Mouse (Mus musculus) erythroblast, embryonic 14.5 days (primary cell): ENCODE data around the gene Cdk2. TPM values are rescaled to one million over a fixed set of nuclear protein-coding genes. Genes with fewer than 3 reads are reported as not detected.

Source experiments
- H3K27me3 ChIP-seq: 2 replicates; pipeline ENCODE4 v1.6.1; 2012; ENCODE audit warnings: inconsistent platforms; ENCODE audit not compliant: control insufficient read depth
- H3K36me3 ChIP-seq: 2 replicates; pipeline ENCODE4 v1.6.1; 2012; ENCODE audit warnings: mild to moderate bottlenecking, inconsistent platforms; ENCODE audit not compliant: control insufficient read depth
- H3K4me1 ChIP-seq: 2 replicates; pipeline ENCODE4 v1.6.1; 2012; ENCODE audit warnings: inconsistent platforms; ENCODE audit not compliant: control insufficient read depth
- H3K4me3 ChIP-seq: replicated peaks from 2 replicates; pipeline ENCODE3; 2012; ENCODE audit warnings: moderate library complexity, mild to moderate bottlenecking, inconsistent platforms
- H3K9me3 ChIP-seq: 2 replicates; pipeline ENCODE4 v1.6.1; 2012; ENCODE audit warnings: low read length, inconsistent platforms, mixed read lengths; ENCODE audit not compliant: control insufficient read depth
- GATA1 ChIP-seq: IDR thresholded peaks from 2 replicates; pipeline ENCODE4 v1.6.1; 2012; ENCODE audit warnings: low read length, inconsistent platforms, mixed read lengths
- TAL1 ChIP-seq: IDR thresholded peaks from 3 replicates; pipeline ENCODE4 v1.6.1; 2012; ENCODE audit warnings: low read length, inconsistent platforms, mixed read lengths
- polyA plus RNA-seq: library from polyadenylated mRNA; stranded (reverse); fragments of >175 nt; gene quantifications from 2 replicates; pipeline ENCODE4 v1.2.3, GENCODE M21; 2012

Gene Cdk2
- polyA plus RNA-seq, 1 experiment = 2.6 TPM

DNA sequence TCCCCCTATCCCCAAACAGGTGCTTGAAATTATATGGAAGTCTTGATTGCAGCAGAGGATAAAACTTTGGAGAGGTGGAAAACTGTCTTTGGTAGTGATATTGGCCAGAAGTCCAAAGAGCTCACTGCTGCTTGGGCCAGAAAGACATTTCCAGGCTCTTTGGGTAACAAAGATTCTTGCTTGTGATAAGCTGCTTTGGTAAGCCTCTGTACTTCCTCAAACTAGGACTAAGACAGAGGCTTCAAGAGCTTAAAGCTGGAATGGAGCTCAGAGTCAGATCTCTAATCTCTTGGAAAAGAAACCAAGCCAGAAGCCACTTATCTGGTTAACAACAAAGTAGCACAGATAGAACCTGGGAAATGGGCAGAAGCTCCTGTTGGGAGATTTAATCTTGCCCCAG, 42.4 kb downstream of the Cdk2 start:
- H3K4me3 ChIP-seq = no peak overlapping the region
- no peaks in the 10 kb centered on the region for H3K36me3 ChIP-seq
- H3K27me3 ChIP-seq = peaks cover 41% of the 10 kb centered on the region
- TF ChIP-seq TAL1 (no peak), GATA1 (0 out of 2 replicates have a peak, but pooled peaks have one; percentile 30)
- H3K9me3 ChIP-seq = no peaks in the 10 kb centered on the region
- peaks cover 48% of the 10 kb centered on the region for H3K4me1 ChIP-seq

DNA sequence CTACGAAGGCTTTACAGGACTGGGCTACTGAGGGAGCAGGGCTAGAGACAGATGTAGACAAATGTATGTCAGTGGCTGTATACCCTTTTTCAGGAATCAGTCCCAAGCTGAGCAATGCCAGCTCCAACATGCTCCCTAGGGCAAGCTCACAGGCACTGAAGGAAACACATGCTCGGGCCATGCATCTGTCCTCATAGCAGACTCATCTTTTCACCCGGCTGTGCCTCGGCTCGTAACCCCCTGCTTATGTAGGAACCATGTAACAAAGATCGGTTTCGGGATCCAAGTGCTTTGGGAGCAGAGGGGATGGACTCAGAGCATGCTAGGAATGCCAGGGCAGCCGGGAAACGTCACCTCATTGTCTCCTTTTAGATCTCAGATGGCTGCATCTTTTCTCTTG, 45.3 kb downstream of the Cdk2 start:
- Histone ChIP-seq H3K4me1 (peaks cover 31% of the 10 kb centered on the region), H3K9me3 (no peaks in the 10 kb centered on the region), H3K27me3 (peaks cover 44% of the 10 kb centered on the region), H3K36me3 (no peaks in the 10 kb centered on the region), H3K4me3 (no peak overlapping the region)
- no peak for TF ChIP-seq GATA1
- no peak for TF ChIP-seq TAL1

DNA sequence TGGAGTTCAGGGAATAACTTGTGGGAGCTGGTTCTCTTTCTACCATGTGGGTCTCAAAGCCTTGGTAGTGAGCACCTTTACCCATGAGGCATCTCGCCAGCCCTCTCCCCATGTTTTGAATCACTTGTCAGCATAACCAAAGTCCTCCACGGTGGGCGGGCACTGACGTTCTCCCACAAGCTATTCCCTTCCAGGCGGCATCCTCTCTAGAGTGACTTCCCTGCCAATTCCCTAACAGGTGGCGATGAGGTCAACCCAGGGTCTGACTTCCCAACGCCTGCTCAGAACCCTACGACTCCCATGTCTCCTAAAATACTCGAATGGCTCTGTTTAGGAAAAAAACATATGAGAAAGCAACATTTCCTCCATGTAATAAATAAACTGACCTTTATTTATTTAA, 47.0 kb downstream of the Cdk2 start:
- H3K4me1 ChIP-seq = peaks cover 14% of the 10 kb centered on the region
- peaks cover 56% of the 10 kb centered on the region for H3K27me3 ChIP-seq
- no peaks in the 10 kb centered on the region for H3K9me3 ChIP-seq
- TF ChIP-seq GATA1 = no peak
- no peaks in the 10 kb centered on the region for H3K36me3 ChIP-seq
- no peak overlapping the region for H3K4me3 ChIP-seq

DNA sequence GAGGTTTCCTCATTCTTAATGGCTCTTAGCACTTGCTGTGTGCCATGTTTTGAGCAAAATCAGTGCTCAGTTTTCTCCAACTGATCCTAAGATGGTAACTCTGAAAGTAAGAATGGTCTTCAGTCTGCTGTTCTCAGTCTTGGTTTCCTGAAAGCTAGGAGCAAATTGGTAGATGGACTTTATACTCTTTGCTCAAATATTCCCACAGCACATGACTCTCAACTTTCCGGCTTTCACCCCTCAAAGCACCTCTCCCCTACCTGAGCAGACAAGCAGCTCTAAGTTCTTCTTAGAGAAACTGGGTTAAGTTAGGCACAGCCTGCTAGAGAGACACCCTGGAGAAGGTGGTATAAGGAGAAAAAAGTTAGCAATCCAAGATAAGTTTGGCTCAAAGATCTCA, 48.1 kb downstream of the Cdk2 start:
- H3K27me3 ChIP-seq = peaks cover 56% of the 10 kb centered on the region
- TF ChIP-seq TAL1 (no peak), GATA1 (no peak)
- H3K36me3 ChIP-seq = no peaks in the 10 kb centered on the region
- H3K4me3 ChIP-seq = no peak overlapping the region
- H3K9me3 ChIP-seq = no peaks in the 10 kb centered on the region
- peaks cover 8% of the 10 kb centered on the region for H3K4me1 ChIP-seq

DNA sequence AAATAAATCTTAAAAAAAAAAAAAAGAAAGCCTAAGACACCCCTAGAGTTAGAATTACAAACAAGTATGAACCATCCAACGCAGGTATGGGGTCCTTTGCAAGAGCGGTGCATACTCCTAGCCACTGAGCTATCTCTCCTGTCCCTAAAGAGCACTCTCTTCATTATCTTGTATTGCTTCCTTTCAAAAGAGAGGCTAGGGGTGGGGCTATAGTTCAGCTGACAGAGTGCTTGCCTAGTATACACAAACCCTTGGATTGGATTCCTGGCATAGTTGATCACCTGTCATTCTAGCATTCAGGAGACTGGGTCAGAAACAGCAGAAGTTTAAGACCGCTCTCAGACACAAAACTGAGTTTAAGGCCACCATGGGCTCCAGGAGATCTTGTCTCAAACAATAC, 49.6 kb downstream of the Cdk2 start:
- H3K9me3 ChIP-seq = no peaks in the 10 kb centered on the region
- no peak for TF ChIP-seq TAL1
- no peak for TF ChIP-seq GATA1
- H3K36me3 ChIP-seq = no peaks in the 10 kb centered on the region
- H3K4me1 ChIP-seq = peaks cover 8% of the 10 kb centered on the region
- peaks cover 53% of the 10 kb centered on the region for H3K27me3 ChIP-seq
- no peak overlapping the region for H3K4me3 ChIP-seq

DNA sequence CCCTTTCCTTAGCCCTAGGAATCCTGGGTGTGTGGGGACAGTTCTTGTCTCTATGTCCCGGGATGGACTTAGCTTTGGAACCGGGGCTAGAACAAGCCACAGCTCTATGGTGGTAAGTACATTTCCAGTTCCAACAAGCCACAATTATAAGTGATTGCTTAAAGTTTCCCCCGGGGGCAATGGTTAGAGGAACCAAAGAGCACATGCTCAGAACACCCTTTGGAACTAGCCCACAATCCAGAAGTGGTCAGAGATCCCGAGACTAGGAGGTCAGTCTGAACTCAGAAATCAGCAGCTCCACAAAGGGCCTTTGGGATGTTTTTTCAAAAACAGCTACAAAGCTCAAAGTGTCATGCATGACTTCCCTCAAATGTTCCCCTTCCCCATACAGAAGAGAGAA, 51.0 kb downstream of the Cdk2 start:
- TF ChIP-seq TAL1 = no peak
- no peak for TF ChIP-seq GATA1
- H3K27me3 ChIP-seq = peaks cover 40% of the 10 kb centered on the region
- H3K4me1 ChIP-seq = peaks cover 8% of the 10 kb centered on the region
- H3K4me3 ChIP-seq = no peak overlapping the region
- no peaks in the 10 kb centered on the region for H3K9me3 ChIP-seq
- no peaks in the 10 kb centered on the region for H3K36me3 ChIP-seq

Other genes with a start within 250 kb of the Cdk2 start
- 19.2 and 19.5 TPM in 2 replicates for gene Smarcc2, start 245.8 kb downstream of the Cdk2 start, polyA plus RNA-seq
- gene Myl6, start 210.9 kb downstream of the Cdk2 start, polyA plus RNA-seq = 36.6 and 41.6 TPM in 2 replicates
- gene Myl6b, start 206.3 kb downstream of the Cdk2 start, polyA plus RNA-seq = 0.63 and 0.76 TPM in 2 replicates
- gene Esyt1, start 179.2 kb downstream of the Cdk2 start, polyA plus RNA-seq = 2.7 and 2.9 TPM in 2 replicates
- gene Zc3h10, start 157.3 kb downstream of the Cdk2 start, polyA plus RNA-seq = 1.6 and 1.9 TPM in 2 replicates
- 2,301 and 2,563 TPM in 2 replicates for gene Rpl41, start 155.7 kb downstream of the Cdk2 start, polyA plus RNA-seq
- 39.3 and 42.3 TPM in 2 replicates for gene Pa2g4, start 139.0 kb downstream of the Cdk2 start, polyA plus RNA-seq
- 0.01 TPM in 1 of 2 replicates, not detected in the other for gene Erbb3, start 115.4 kb downstream of the Cdk2 start, polyA plus RNA-seq
- 514 and 972 TPM in 2 replicates for gene Rps26, start 78.3 kb downstream of the Cdk2 start, polyA plus RNA-seq
- 0.01 TPM in 1 of 2 replicates, not detected in the other for gene Ikzf4, start 59.0 kb downstream of the Cdk2 start, polyA plus RNA-seq
- 0.04 and 0.14 TPM in 2 replicates for gene Suox, start 31.0 kb downstream of the Cdk2 start, polyA plus RNA-seq
- gene Rab5b, start 8.8 kb downstream of the Cdk2 start, polyA plus RNA-seq = 1.1 and 1.2 TPM in 2 replicates
- not detected in 2 replicates for gene Pmel, start 836 bp downstream of the Cdk2 start, polyA plus RNA-seq
- gene Dgka, start 39.8 kb upstream of the Cdk2 start, polyA plus RNA-seq = 0.02 and 0.03 TPM in 2 replicates
- gene Pym1, start 42.9 kb upstream of the Cdk2 start, polyA plus RNA-seq = 10.9 and 11.7 TPM in 2 replicates
- gene Mmp19, start 85.9 kb upstream of the Cdk2 start, polyA plus RNA-seq = 0.01 TPM in 1 of 2 replicates, not detected in the other
- 0.94 and 1.2 TPM in 2 replicates for gene Dnajc14, start 99.0 kb upstream of the Cdk2 start, polyA plus RNA-seq
- 0.07 and 0.09 TPM in 2 replicates for gene Tmem198b, start 99.3 kb upstream of the Cdk2 start, polyA plus RNA-seq
- 1.4 and 2.5 TPM in 2 replicates for gene Sarnp, start 112.3 kb upstream of the Cdk2 start, polyA plus RNA-seq
- 1.3 and 2.2 TPM in 2 replicates for gene Ormdl2, start 116.6 kb upstream of the Cdk2 start, polyA plus RNA-seq
- not detected in 2 replicates for gene Gdf11, start 186.7 kb upstream of the Cdk2 start, polyA plus RNA-seq
- gene Cd63, start 196.0 kb upstream of the Cdk2 start, polyA plus RNA-seq = 0.04 and 0.21 TPM in 2 replicates
- gene Rdh5, start 217.9 kb upstream of the Cdk2 start, polyA plus RNA-seq = 0.06 and 0.17 TPM in 2 replicates
- 16.6 and 25.2 TPM in 2 replicates for gene Bloc1s1, start 219.0 kb upstream of the Cdk2 start, polyA plus RNA-seq
- gene Itga7, start 228.8 kb upstream of the Cdk2 start, polyA plus RNA-seq = 0.07 TPM in 1 of 2 replicates, not detected in the other